Mouse (Mus musculus) stomach, embryonic 14.5 days (tissue): ENCODE measurements around the gene Cpt1a. TPM values are rescaled to one million over a fixed set of nuclear protein-coding genes. Genes with fewer than 3 reads are reported as not detected.

Experiments used
- ATAC-seq: fragments of 200-750 bp; cut with Nextera tagmentation; 2 replicates; pipeline ENCODE4 v1.8.0; 2017; ENCODE audit warnings: low read depth, moderate TSS enrichment; ENCODE audit not compliant: insufficient number of reproducible peaks, insufficient read depth, low FRiP score
- H3K27ac ChIP-seq: fragments of 300-500 bp; sonication (generic); 2 replicates; pipeline ENCODE4 v1.5.1; 2014; ENCODE audit warnings: mild to moderate bottlenecking, low read length, moderate library complexity, mixed read lengths
- H3K27me3 ChIP-seq: fragments of 300-500 bp; sonication (generic); 2 replicates; pipeline ENCODE4 v1.6.1; 2014; ENCODE audit warnings: low read length, control low read depth, mixed read lengths; ENCODE audit not compliant: control insufficient read depth, insufficient read depth
- H3K36me3 ChIP-seq: fragments of 300-500 bp; sonication (generic); 2 replicates; pipeline ENCODE4 v1.6.1; 2014; ENCODE audit warnings: mild to moderate bottlenecking, control low read depth, low read length, moderate library complexity, mixed read lengths; ENCODE audit not compliant: control insufficient read depth, insufficient read depth
- H3K4me1 ChIP-seq: fragments of 300-500 bp; sonication (generic); 2 replicates; pipeline ENCODE4 v1.6.1; 2014; ENCODE audit warnings: low read length, control low read depth, mixed read lengths; ENCODE audit not compliant: control insufficient read depth, insufficient read depth
- H3K4me2 ChIP-seq: fragments of 300-500 bp; sonication (generic); replicated peaks from 2 replicates; pipeline ENCODE4 v1.6.1; 2014; ENCODE audit warnings: low read depth, low read length, control low read depth
- H3K4me3 ChIP-seq: fragments of 300-500 bp; sonication (generic); 2 replicates; pipeline ENCODE4 v1.5.1; 2014; ENCODE audit warnings: low read depth, low read length, control low read depth
- H3K9ac ChIP-seq: fragments of 300-500 bp; sonication (generic); replicated peaks from 2 replicates; pipeline ENCODE4 v1.6.1; 2014; ENCODE audit warnings: low read depth, mild to moderate bottlenecking, control low read depth, low read length, moderate library complexity, mixed read lengths
- H3K9me3 ChIP-seq: fragments of 300-500 bp; sonication (generic); 2 replicates; pipeline ENCODE4 v1.6.1; 2016; ENCODE audit warnings: low read depth, low read length, control low read depth; ENCODE audit not compliant: control insufficient read depth
- WGBS: fragments of 180-500 bp; shearing (Covaris S2); extraction: QIAGEN DNeasy Blood & Tissue Kit; methylation state at CpG from one replicate; pipeline ENCODE4 v1.1.7; 2014; 5-methylcytosine and 5-hydroxymethylcytosine counted together
- microRNA-seq: library from miRNA; unstranded; fragments of <30 nt; microRNA quantifications from one replicate; pipeline ENCODE4, GENCODE M21; 2016
- polyA plus RNA-seq: library from polyadenylated mRNA; unstranded; fragments of >200 nt; fragmentation: Nextera tagmentation; extraction: Ambion mirVana; gene quantifications from 2 replicates; pipeline ENCODE4 v1.2.1, GENCODE M21; 2014

Gene Cpt1a
- polyA plus RNA-seq, 1 experiment from 2014 or later, result 21.4 TPM

DNA sequence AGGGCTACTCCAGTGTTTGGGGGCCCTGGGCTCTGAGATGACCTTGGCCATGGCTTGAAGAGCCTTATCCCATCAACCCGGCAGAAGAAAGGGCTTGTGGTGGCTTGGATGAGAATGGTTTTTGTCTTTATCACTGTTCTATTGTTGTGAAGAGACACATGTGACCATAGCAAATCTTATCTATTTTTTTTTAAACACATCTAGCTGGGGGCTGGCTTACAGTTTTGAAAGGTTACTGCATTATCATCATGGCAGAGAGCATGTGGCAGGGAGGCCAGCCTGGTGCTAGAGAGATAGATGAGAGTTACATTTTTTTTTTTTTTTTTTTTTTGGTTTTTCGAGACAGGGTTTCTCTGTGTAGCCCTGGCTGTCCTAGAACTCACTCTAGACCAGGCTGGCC lies 109.8 kb downstream of the Cpt1a start:
- no peak for ATAC-seq
- Histone ChIP-seq H3K27ac (no peak overlapping the region), H3K9ac (no peak overlapping the region), H3K27me3 (no peaks in the 10 kb centered on the region), H3K4me3 (no peak overlapping the region), H3K4me1 (no peaks in the 10 kb centered on the region), H3K9me3 (no peaks in the 10 kb centered on the region), H3K36me3 (no peaks in the 10 kb centered on the region), H3K4me2 (no peak overlapping the region)
- WGBS, result 80% methylated on average over 2 of the region's 2 CpGs

- no peaks in the 10 kb centered on the region for H3K9me3 ChIP-seq
- no peaks in the 10 kb centered on the region for H3K27me3 ChIP-seq
- no peak for ATAC-seq
- no peak overlapping the region for H3K4me3 ChIP-seq
- no peak overlapping the region for H3K4me2 ChIP-seq
- no peak overlapping the region for H3K27ac ChIP-seq
- H3K9ac ChIP-seq, result no peak overlapping the region
- WGBS, result 36% methylated on average over 4 of the region's 4 CpGs
- H3K36me3 ChIP-seq, result no peaks in the 10 kb centered on the region
- no peaks in the 10 kb centered on the region for H3K4me1 ChIP-seq
Measured at GRCm38 (mm10) chr19:3434124-3434523, 112.0 kb downstream of the Cpt1a start.

- Histone ChIP-seq H3K4me3 (no peak overlapping the region), H3K27me3 (no peaks in the 10 kb centered on the region), H3K4me1 (no peaks in the 10 kb centered on the region), H3K9ac (no peak overlapping the region), H3K27ac (no peak overlapping the region), H3K4me2 (no peak overlapping the region), H3K9me3 (no peaks in the 10 kb centered on the region), H3K36me3 (no peaks in the 10 kb centered on the region)
- ATAC-seq, result no peak
- 37% methylated on average over 4 of the region's 4 CpGs for WGBS
Measured at GRCm38 (mm10) chr19:3434641-3435040, 112.5 kb downstream of the Cpt1a start.

Small RNA genes lying within 50 kb of the gene (microRNA-seq; reads per million reads assigned to microRNA genes)
- gene Mir6984, result not detected

Other genes with a start within 250 kb of the Cpt1a start
- 130 and 134 TPM in 2 replicates for gene Mrpl21, start 39.4 kb upstream of the Cpt1a start, polyA plus RNA-seq
- gene Ighmbp2, start 39.3 kb upstream of the Cpt1a start, polyA plus RNA-seq, result 7.9 and 9.1 TPM in 2 replicates
- 0.10 and 0.24 TPM in 2 replicates for gene Tesmin, start 66.5 kb downstream of the Cpt1a start, polyA plus RNA-seq
- 12.2 and 13.2 TPM in 2 replicates for gene Gal, start 92.2 kb downstream of the Cpt1a start, polyA plus RNA-seq